Comparison of ENCODE assay signal across 19 mouse cellular contexts in the genomic region with DNA sequence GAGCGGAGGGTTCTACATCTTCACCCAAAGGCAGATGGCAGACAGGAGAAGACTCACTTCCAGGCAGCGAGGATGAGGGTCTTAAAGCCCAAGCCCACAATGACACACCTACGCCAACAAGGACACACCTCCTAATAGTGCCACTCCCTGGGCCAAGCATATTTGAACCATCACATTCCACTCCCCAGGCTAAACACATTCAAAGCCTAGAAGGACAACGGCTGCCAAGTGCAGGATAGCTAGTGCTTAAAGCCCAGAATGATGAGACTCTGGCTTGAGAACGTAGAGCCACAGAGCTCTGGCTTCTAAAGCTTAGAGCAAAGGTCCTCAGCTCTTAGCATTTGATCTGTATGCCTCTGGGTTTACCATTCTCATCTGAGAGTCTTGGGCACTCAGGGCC.
"Had no signal": no experiment of that assay in that cellular context is flagged by ENCODE, and none has a peak within 500 bp of the region (broad histone marks: within the 10 kb centered on the region; RNA-seq: fewer than 3 reads in every experiment).

No protein-coding gene starts in this region.

- H3K4me2 ChIP-seq: limb, embryonic 12.5 days; liver, embryonic 11.5 days; midbrain, embryonic 12.5 days; neural tube, embryonic 13.5 days had no signal

- H3K27me3 ChIP-seq: limb, embryonic 12.5 days; neural tube, embryonic 13.5 days had no signal

- DNase-seq: kidney, adult 2 months; kidney, postnatal 25 days; layer of hippocampus, postnatal 36 days; liver, postnatal 0 days; lung, postnatal 14 days; retina, postnatal 1 day; right cerebral cortex, postnatal 25 days; thymus, adult 18-20 months; thymus, postnatal 36 days had no signal

- H3K4me3 ChIP-seq: left cerebral cortex, adult 2 months; limb, embryonic 12.5 days; midbrain, embryonic 12.5 days; myocyte; neural tube, embryonic 13.5 days had no signal

- H3K27ac ChIP-seq: kidney, postnatal 0 days; left cerebral cortex, adult 2 months; limb, embryonic 12.5 days; liver, embryonic 14.5 days; midbrain, embryonic 12.5 days; neural tube, embryonic 13.5 days had no signal

- H3K9me3 ChIP-seq: limb, embryonic 12.5 days; midbrain, embryonic 12.5 days; neural tube, embryonic 13.5 days had no signal

- ATAC-seq: intestine, postnatal 0 days; liver, postnatal 0 days; midbrain, embryonic 16.5 days had no signal

- H3K9ac ChIP-seq: limb, embryonic 12.5 days; liver, embryonic 14.5 days; liver, postnatal 0 days; midbrain, embryonic 12.5 days; neural tube, embryonic 13.5 days had no signal

- H3K36me3 ChIP-seq: limb, embryonic 12.5 days; midbrain, embryonic 12.5 days; neural tube, embryonic 13.5 days had no signal

- H3K4me1 ChIP-seq: midbrain, embryonic 12.5 days; neural tube, embryonic 13.5 days had no signal
